Mouse (Mus musculus) adipose tissue, adult 10 weeks (tissue): ENCODE data around the gene Upk1b. TPM values are rescaled to one million over a fixed set of nuclear protein-coding genes. Genes with fewer than 3 reads are reported as not detected.

Experiments
- polyA plus RNA-seq: library from polyadenylated mRNA; stranded (reverse); fragments of 350-450 nt; fragmentation: Illumina TruSeq; extraction: RNeasy Lipid Tissue Mini Kit (QIAGEN cat#74804); gene quantifications from one replicate; pipeline ENCODE4 v1.2.3, GENCODE M21; 2014; ENCODE audit warnings: low read depth, low replicate concordance

The Upk1b gene
- polyA plus RNA-seq: 52.5 TPM

DNA sequence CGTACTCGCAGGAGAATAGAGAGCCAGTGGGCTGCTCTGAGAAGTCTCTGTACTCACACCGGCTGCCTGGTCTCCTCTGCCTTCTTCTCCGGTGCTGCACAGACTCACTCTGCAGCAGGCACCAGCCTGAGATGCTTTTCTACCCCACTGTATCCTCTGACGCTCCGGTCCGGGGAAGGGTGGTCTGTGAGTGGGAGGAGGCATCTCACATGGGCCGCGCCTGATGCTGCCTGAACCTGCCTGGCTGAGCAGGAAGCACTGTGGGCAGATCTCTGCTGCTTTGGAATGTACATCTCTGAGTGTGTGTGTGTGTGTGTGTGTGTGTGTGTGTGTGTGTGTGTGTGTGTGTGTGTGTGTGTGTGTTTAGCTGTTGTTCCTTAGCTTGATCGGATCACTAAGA, at the start of gene Upk1b:
Gene Upk1b (minus strand): TSS at position 238 of the 400 bp plus-strand sequence.

DNA sequence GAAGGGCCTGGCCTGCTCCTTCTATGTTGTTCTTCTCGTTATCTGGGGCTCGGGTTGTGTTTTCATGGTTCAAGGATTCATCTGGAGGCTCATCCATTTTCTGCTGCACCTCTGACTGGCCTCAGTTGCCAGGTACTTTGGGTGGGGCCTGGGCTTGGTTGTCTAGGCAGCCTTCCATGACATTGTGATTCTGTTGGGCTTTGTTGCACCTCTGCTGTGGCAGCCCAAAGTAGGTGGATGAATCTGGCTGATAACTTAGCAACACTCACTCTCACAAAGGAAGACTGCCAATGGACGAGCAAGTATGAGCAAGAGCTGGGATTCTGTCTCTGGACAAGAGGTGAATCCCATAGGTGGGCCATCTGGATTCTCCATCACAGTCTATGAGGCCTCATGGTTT, 28.5 kb upstream of the Upk1b start, which contains the start of gene 4930435E12Rik:
Gene 4930435E12Rik (minus strand): TSS at position 101 of the 400 bp plus-strand sequence.

DNA sequence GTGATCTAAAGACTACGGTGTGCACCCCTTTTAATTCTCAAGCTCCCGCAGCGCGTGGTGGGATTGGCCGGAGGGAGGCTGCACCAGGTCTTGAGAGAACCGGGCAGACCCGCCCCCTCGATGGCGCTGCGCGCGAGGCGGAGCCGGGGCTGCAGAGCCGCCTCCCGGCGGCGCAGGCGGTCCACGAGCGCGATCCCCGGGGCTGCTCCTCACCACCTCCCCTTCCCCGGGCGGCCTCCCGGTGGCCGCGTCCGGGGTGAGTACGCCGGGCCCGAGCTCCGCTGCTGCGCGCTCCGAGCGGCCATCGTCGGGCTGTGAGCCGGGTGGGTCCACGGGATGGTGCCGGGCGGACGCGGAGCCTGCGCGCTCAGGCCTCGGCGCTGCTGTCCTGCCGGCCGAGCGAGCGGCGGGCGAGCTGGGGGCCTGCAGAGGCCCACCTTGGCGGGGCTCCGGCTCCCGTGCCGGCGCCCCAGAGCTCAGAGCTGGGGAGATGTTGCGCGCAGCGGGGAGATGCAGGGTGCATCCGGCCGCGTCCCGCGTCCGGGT, 57.9 kb downstream of the Upk1b start, which contains the start of gene B4galt4:
Gene B4galt4 (plus strand): TSS at position 152 of the 546 bp plus-strand sequence.

Other genes with a start within 250 kb of the Upk1b start
- 71.8 TPM for gene Tmem39a, start 241.6 kb downstream of the Upk1b start, polyA plus RNA-seq
- 20.9 TPM for gene Arhgap31, start 87.1 kb downstream of the Upk1b start, polyA plus RNA-seq
- gene B4galt4, start 58.1 kb downstream of the Upk1b start, polyA plus RNA-seq: 59.9 TPM
- gene 4930435E12Rik, start 28.4 kb upstream of the Upk1b start, polyA plus RNA-seq: 1.6 TPM
- 3.5 TPM for gene Igsf11, start 92.3 kb upstream of the Upk1b start, polyA plus RNA-seq